Mouse (Mus musculus): ENCODE results near the gene B3galnt2.

GRCm38 (mm10) chr13:14018852-14019251 lies 64.6 kb downstream of the B3galnt2 start:
- no peak for TF ChIP-seq CTCF (IDR thresholded peaks at IDR 0.05; ENCODE audit: low read depth, low read length)
- no peak for TF ChIP-seq POLR2A (IDR thresholded peaks at IDR 0.05; ENCODE audit: borderline replicate concordance, low read depth, low read length)
